Mouse (Mus musculus): ENCODE data around the gene Lrrc46. TPM values are rescaled to one million over a fixed set of nuclear protein-coding genes. Genes with fewer than 3 reads are reported as not detected.

The Lrrc46 gene
- total RNA-seq, 2 experiments from 2014 or later = 0.60 to 0.74 TPM

Small RNA genes lying within 50 kb of the gene (microRNA-seq; reads per million reads assigned to microRNA genes)
- gene Mir8103 (ENCODE audit: borderline number of aligned reads in 2 of 2) = 1.8 to 1.9 reads per million in 2 experiments

Other genes with a start within 250 kb of the Lrrc46 start
- gene Nfe2l1, start 211.4 kb downstream of the Lrrc46 start, total RNA-seq (2021) = 100 to 1,000 TPM; 458 to 704 TPM
- 10 to 100 TPM; 56.5 to 60.6 TPM for gene Copz2, start 191.5 kb downstream of the Lrrc46 start, total RNA-seq (2021)
- gene Cdk5rap3, start 124.9 kb downstream of the Lrrc46 start, total RNA-seq (2021) = 10 to 100 TPM; 44.6 to 45.4 TPM
- gene Prr15l, start 113.3 kb downstream of the Lrrc46 start, total RNA-seq (2021) = under 1 TPM; 0.23 to 0.90 TPM
- 10 to 100 TPM; 28.4 to 36.6 TPM for gene Pnpo, start 97.4 kb downstream of the Lrrc46 start, total RNA-seq (2021)
- 10 to 100 TPM; 13.4 to 15.1 TPM for gene Sp2, start 58.4 kb downstream of the Lrrc46 start, total RNA-seq (2021)
- gene Sp6, start 28.0 kb downstream of the Lrrc46 start, total RNA-seq (2021) = under 1 TPM; 0.06 to 0.13 TPM
- 10 to 100 TPM; 14.6 to 16.8 TPM for gene Scrn2, start 11.5 kb downstream of the Lrrc46 start, total RNA-seq (2021)
- 100 to 1,000 TPM; 128 to 134 TPM for gene Mrpl10, start 153 bp upstream of the Lrrc46 start, total RNA-seq (2021)
- gene Osbpl7, start 9.2 kb upstream of the Lrrc46 start, total RNA-seq (2021) = 1 to 10 TPM; 5.2 to 6.6 TPM
- under 1 TPM; 0.27 to 0.54 TPM for gene Tbx21, start 73.9 kb upstream of the Lrrc46 start, total RNA-seq (2021)
- 10 to 100 TPM; 11.7 to 16.2 TPM for gene Tbkbp1, start 110.1 kb upstream of the Lrrc46 start, total RNA-seq (2021)
- gene Kpnb1, start 146.5 kb upstream of the Lrrc46 start, total RNA-seq (2021) = 100 to 1,000 TPM; 104 to 120 TPM
- gene Npepps, start 239.2 kb upstream of the Lrrc46 start, total RNA-seq (2021) = 10 to 100 TPM; 72.7 to 88.5 TPM

All from adrenal gland, adult 18-20 months (tissue).